Mouse (Mus musculus): ENCODE measurements around the gene Dcaf15. TPM values are rescaled to one million over a fixed set of nuclear protein-coding genes. Genes with fewer than 3 reads are reported as not detected.

The Dcaf15 gene
- total RNA-seq, 1 experiment from 2014 or later = 23.1 TPM

DNA sequence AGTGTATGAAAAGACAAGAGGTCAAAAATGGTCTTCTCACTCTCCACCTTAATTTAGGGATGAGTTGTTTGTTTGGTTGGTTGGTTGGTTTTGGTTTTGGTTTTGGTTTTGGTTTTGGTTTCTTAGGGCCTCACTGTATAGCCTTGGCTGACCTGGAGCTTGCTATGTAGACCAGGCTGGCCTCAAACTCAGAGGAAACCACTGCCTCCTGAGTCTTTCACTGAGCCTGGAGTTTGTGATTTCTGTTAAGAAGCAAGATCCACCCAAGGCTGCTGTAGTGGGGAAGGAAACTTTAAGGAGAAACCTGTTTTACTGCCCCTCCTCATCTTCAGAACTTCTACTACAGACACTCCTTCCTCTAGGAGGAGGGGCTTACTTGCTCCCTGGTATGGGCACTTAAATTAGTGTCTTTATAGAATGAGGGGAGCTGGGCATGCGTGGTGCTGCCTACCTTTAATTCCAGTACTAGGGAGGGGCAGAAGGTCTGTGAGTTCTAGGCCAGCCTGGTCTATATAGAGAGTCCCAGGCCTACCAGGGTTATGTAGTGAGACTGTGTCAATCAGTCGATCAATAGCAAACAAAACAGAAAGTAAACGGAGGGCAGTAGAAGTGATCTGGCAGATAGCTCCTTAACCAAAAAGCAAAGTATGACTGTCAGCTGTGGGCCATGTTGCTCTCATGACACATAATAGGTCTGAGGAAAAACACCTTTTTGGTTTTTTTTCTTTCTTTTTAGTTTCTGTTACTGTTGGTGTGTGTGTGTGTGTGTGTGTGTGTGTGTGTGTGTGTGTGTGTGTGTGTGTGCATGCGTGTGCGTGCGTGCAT lies 1.9 kb upstream of the Dcaf15 start:
- ATAC-seq (replicated peaks in 1 of 2; ENCODE audit: insufficient read depth in 1 of 2, low FRiP score in 2 of 2, low TSS enrichment in 1 of 2, low read depth in 1 of 2, poor library complexity in 2 of 2, severe bottlenecking in 2 of 2) = no peak

DNA sequence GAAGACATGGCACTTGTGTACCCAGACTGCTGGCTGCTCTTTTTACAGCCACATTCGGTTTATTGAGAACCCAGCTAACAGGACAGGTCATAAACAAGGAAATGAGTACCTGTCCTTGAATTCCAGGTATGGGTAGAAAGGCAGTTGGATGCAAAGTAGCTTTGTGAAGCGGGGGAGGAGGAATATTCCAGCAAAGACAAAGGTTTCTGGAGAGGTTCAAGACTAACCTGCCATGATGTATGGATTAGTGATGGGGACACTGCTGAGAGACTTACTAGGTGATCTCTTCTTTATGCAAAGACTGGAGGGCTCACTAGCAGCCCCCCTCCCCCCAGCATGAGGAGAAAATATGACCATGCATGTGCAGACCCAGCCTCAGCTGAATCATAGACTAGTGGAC lies 1.1 kb upstream of the Dcaf15 start:
- no peak for ATAC-seq (replicated peaks in 1 of 2; ENCODE audit: insufficient read depth in 1 of 2, low FRiP score in 2 of 2, low TSS enrichment in 1 of 2, low read depth in 1 of 2, poor library complexity in 2 of 2, severe bottlenecking in 2 of 2)

- ATAC-seq (replicated peaks in 1 of 2; ENCODE audit: insufficient read depth in 1 of 2, low FRiP score in 2 of 2, low TSS enrichment in 1 of 2, low read depth in 1 of 2, poor library complexity in 2 of 2, severe bottlenecking in 2 of 2) = peak; percentile 58 to 63
Observed at GRCm38 (mm10) chr8:84104221-84104620, 347 bp downstream of the Dcaf15 start.

GRCm38 (mm10) chr8:84103601-84104000 lies 967 bp downstream of the Dcaf15 start:
- no peak for ATAC-seq (replicated peaks in 1 of 2; ENCODE audit: insufficient read depth in 1 of 2, low FRiP score in 2 of 2, low TSS enrichment in 1 of 2, low read depth in 1 of 2, poor library complexity in 2 of 2, severe bottlenecking in 2 of 2)

DNA sequence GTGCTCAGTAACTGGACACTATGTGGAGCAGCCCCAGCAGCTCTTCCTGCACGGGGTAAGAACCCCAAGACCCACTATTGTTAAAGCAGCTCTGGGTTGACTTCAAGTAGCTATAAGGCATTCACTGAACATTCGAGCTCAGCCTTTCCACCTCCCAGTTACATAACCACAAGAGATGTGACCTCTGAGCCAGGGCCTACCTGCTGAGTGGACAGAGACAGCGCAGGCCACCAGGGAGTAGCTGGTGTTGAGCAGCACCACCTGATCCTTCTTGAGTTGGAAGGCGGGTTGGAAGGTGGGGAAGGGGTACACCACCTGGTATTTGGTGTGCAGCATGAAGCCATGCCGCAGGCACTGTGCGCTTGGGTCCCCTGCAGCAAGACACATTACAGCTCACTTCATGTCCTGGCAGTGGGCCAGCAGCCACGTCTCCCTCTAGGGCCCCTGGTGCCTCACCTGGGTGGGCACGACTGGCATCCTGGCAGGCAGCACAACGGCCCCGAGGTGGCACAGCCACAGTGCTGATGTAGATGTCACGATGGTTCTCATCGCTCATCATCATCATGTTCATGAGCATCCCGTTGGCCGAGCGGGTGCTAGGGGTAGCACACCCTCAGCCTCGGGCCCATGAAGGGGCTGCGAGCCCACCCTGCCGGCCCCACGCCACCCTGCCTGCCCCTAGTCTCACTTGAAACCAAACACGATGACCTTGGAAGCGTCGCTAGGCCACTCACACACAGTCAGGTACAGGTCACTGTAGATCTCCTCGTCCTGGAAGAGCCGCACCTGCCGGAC lies 2.9 kb downstream of the Dcaf15 start:
- no peak for ATAC-seq (replicated peaks in 1 of 2; ENCODE audit: insufficient read depth in 1 of 2, low FRiP score in 2 of 2, low TSS enrichment in 1 of 2, low read depth in 1 of 2, poor library complexity in 2 of 2, severe bottlenecking in 2 of 2)

DNA sequence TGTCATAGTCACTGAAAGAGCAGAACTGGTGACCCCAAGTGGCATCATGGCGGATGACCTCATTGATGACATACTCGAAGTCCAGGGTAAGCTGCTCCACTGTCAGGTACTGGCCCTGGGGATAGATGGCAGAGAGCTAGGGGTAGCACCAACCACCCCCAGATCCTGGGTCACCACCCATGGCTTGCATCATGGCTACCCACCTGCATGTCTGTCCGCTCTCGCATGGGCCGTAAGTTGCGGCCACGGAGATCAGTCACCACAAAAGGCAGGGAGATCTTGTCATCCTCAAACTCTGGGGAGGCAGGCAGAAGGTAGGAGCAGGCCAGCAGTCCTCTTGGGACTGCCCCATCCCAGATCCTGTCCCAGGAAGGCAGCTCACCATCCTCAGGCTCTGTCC lies 6.2 kb downstream of the Dcaf15 start:
- no peak for ATAC-seq (replicated peaks in 1 of 2; ENCODE audit: insufficient read depth in 1 of 2, low FRiP score in 2 of 2, low TSS enrichment in 1 of 2, low read depth in 1 of 2, poor library complexity in 2 of 2, severe bottlenecking in 2 of 2)

- ATAC-seq (replicated peaks in 1 of 2; ENCODE audit: insufficient read depth in 1 of 2, low FRiP score in 2 of 2, low TSS enrichment in 1 of 2, low read depth in 1 of 2, poor library complexity in 2 of 2, severe bottlenecking in 2 of 2) = no peak
Observed at GRCm38 (mm10) chr8:84096061-84096460, 8.5 kb downstream of the Dcaf15 start.

DNA sequence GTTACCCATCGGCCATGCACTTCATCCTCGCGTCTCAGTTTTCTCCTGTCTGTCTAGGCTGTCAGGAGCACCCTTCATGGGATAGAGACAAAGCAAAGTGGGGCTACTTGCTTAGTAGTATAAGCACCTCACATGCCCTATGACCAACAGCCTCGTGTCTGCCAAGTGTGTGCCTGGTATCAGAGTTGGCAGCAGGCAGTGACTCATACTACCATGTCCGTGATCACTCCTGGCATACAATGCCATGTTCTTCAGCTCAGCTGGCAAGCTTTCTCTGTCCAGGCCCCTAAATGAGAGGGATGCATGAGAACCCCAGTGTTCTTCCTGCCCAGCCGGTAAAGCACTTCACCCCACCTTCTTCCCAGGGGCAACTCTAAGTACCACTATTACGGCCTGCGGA lies 14.0 kb downstream of the Dcaf15 start:
- ATAC-seq (replicated peaks in 1 of 2; ENCODE audit: insufficient read depth in 1 of 2, low FRiP score in 2 of 2, low TSS enrichment in 1 of 2, low read depth in 1 of 2, poor library complexity in 2 of 2, severe bottlenecking in 2 of 2) = no peak

- no peak for ATAC-seq (replicated peaks in 1 of 2; ENCODE audit: insufficient read depth in 1 of 2, low FRiP score in 2 of 2, low TSS enrichment in 1 of 2, low read depth in 1 of 2, poor library complexity in 2 of 2, severe bottlenecking in 2 of 2)
Observed at GRCm38 (mm10) chr8:84089277-84089676, 15.3 kb downstream of the Dcaf15 start.

GRCm38 (mm10) chr8:84087821-84088220 lies 16.7 kb downstream of the Dcaf15 start:
- ATAC-seq (replicated peaks in 1 of 2; ENCODE audit: insufficient read depth in 1 of 2, low FRiP score in 2 of 2, low TSS enrichment in 1 of 2, low read depth in 1 of 2, poor library complexity in 2 of 2, severe bottlenecking in 2 of 2) = no peak

GRCm38 (mm10) chr8:84087156-84087555 lies 17.4 kb downstream of the Dcaf15 start:
- no peak for ATAC-seq (replicated peaks in 1 of 2; ENCODE audit: insufficient read depth in 1 of 2, low FRiP score in 2 of 2, low TSS enrichment in 1 of 2, low read depth in 1 of 2, poor library complexity in 2 of 2, severe bottlenecking in 2 of 2)

DNA sequence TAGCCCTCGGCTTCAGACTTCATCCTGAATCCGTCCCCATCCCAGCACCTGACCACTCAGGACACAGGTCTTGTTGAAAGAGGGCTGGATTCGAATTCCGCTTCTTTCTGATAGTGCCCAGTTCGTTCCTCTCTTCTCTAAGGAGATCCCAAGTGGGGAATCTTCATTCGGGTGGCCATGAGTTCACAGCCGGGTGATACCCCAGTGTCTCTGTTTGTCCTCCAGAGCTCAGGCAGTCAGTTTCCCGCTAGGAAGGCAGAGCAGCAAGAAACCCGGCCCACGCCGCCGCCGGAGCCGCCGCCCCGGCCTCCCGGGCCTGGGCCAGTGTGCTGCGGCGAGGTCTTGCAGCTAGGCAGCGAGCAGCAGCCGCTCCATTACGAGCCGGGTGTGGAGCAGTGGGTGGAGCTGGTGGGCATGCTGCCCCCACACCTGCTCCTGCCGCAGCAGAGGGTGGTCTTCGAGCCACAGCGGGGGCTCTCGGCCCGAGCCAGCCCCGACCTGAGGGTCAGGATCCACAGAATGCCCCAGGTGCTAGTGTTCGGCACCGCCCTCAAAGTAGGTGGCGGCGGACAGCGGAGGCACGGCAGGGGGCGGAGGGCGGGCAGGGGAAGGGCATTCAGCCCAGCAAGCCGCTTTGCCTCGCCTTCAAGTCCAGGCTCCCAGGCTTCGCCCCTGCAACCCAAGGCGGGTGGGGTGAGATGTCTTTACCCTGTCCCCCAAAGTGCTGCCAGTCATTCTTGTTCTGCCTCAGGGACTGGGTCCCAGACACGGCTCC lies 20.0 kb downstream of the Dcaf15 start:
- no peak for ATAC-seq (replicated peaks in 1 of 2; ENCODE audit: insufficient read depth in 1 of 2, low FRiP score in 2 of 2, low TSS enrichment in 1 of 2, low read depth in 1 of 2, poor library complexity in 2 of 2, severe bottlenecking in 2 of 2)

DNA sequence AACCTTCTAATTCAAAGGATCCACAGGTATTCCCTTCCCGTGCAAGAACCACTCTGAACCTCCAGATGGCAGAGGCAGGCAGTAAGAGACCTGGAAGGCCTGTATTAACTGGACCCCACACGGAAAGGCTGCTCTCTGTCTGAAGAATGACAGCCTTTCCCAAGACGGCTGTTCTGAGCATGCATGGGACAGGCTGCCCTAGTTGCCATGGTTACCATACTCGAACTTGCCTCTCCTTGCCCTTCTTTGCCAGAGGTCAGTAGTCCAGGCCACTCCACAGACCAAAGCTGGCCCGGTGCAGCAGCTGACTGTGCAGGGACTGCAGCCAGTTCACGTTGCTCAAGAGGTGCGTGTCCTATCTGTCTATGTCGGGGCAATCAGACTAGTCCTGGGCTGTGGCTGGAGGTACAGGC lies 20.7 kb downstream of the Dcaf15 start:
- ATAC-seq (replicated peaks in 1 of 2; ENCODE audit: insufficient read depth in 1 of 2, low FRiP score in 2 of 2, low TSS enrichment in 1 of 2, low read depth in 1 of 2, poor library complexity in 2 of 2, severe bottlenecking in 2 of 2) = no peak

DNA sequence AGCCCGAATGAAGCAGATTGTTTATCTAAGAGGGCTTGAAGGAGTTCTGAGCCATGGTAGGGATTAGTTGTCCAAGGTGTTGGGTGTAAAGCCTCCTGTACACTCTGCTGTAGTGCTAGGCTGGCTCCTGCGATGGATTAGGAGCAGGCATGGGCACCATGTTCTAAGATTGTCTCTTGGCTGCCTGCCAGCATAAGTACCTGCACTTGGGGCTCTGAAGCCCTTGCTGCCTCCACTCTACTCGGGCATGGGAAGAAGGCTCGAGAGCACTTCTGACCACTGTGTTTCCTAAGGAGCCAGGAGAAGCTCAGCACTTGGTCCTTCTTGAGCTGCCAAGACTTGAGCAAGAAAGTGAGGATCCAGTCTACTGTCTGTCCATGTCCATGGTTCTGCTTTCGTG lies 25.4 kb downstream of the Dcaf15 start:
- ATAC-seq (replicated peaks in 1 of 2; ENCODE audit: insufficient read depth in 1 of 2, low FRiP score in 2 of 2, low TSS enrichment in 1 of 2, low read depth in 1 of 2, poor library complexity in 2 of 2, severe bottlenecking in 2 of 2) = no peak

DNA sequence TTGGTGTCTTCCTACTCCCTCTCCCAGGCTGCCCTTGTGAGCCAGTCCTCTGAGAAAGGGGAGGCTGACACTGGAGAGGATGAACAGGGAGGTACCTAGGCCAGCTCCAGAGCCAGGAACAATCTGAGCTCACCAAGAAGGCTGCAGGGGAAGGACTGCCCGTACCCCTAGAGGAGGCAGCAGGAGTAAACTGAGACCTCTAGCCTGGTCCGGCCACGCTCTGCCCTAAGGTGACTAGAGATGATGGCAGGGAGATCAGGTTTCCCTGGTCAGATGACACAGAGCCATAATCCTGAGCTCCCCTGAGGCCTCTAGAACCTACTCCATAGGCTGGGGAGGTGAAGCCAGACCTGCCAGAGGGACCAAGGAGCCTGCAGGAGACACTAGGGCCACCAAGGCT lies 27.7 kb downstream of the Dcaf15 start:
- no peak for ATAC-seq (replicated peaks in 1 of 2; ENCODE audit: insufficient read depth in 1 of 2, low FRiP score in 2 of 2, low TSS enrichment in 1 of 2, low read depth in 1 of 2, poor library complexity in 2 of 2, severe bottlenecking in 2 of 2)

GRCm38 (mm10) chr8:84076412-84076811 lies 28.2 kb downstream of the Dcaf15 start:
- ATAC-seq (replicated peaks in 1 of 2; ENCODE audit: insufficient read depth in 1 of 2, low FRiP score in 2 of 2, low TSS enrichment in 1 of 2, low read depth in 1 of 2, poor library complexity in 2 of 2, severe bottlenecking in 2 of 2) = no peak

DNA sequence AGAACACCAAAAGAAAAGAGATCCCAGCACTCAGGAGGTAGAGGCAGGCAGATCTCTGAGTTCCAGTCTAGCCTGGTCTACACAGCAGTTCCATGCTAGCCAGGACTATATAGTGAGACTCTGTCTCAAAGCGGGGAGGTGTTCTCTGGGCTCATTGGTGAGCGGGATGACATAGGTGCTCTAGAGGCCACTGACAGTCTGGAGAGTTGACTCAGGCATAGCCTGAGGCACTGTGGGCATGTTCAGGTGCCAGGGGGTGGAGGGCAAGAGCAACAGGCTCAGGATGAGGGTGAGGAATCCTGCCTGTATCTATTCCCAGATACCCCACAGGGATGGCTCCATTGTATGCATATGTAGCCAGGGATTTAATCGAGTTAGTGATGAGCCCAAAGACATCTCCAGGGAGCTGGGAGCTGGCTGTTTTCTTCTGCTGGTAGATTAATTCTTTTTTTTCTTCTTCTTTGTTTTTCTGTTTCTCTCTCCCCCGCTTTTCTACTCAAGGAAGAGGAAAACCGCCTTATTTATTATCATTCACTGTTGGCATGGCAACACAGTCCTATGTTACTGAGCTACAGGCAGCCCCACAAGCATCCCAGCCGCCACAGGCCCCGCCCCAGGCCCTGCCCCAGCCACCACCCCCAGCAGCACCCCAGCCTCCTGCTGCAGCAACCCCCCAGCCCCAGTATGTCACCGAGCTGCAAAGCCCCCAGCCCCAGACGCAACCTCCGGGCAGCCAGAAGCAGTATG lies 31.2 kb downstream of the Dcaf15 start:
- ATAC-seq (replicated peaks in 1 of 2; ENCODE audit: insufficient read depth in 1 of 2, low FRiP score in 2 of 2, low TSS enrichment in 1 of 2, low read depth in 1 of 2, poor library complexity in 2 of 2, severe bottlenecking in 2 of 2) = no peak
